Mouse (Mus musculus) CD8-positive naive resting alpha-beta T cell, adult 2 months (primary cell): ENCODE results near the gene Med13l.
"Not testable (repeated sequence)": the region's sequence is repeated elsewhere in the genome, so short reads cannot be mapped to it uniquely, and the experiment has no call there.

Source experiments
- DNase-seq, 2 experiments: peaks; one replicate each; pipeline ENCODE4 v3.0.0; 2022; ENCODE audit warnings: low read depth in 2 of 2, low spot score in 2 of 2

Med13l gene

GRCm38 (mm10) chr5:118627630-118628029, 67.2 kb downstream of the Med13l start:
- no peak for DNase-seq

- DNase-seq, result no peak
Observed at GRCm38 (mm10) chr5:118628211-118628610, 67.7 kb downstream of the Med13l start.

- no peak for DNase-seq
Observed at GRCm38 (mm10) chr5:118632346-118632745, 71.9 kb downstream of the Med13l start.

GRCm38 (mm10) chr5:118633106-118633505, 72.6 kb downstream of the Med13l start:
- DNase-seq, result no peak

GRCm38 (mm10) chr5:118635476-118636187, 75.2 kb downstream of the Med13l start:
- DNase-seq, result no peak

- no peak for DNase-seq
Observed at GRCm38 (mm10) chr5:118636399-118637369, 76.2 kb downstream of the Med13l start.

- DNase-seq, result no peak
Observed at GRCm38 (mm10) chr5:118637931-118638330, 77.5 kb downstream of the Med13l start.

- DNase-seq, result no peak
Observed at GRCm38 (mm10) chr5:118638534-118639109, 78.1 kb downstream of the Med13l start.

GRCm38 (mm10) chr5:118639117-118639707, 78.7 kb downstream of the Med13l start:
- no peak for DNase-seq

GRCm38 (mm10) chr5:118644041-118644440, 83.6 kb downstream of the Med13l start:
- DNase-seq, result no peak

- no peak for DNase-seq
Observed at GRCm38 (mm10) chr5:118644511-118644910, 84.0 kb downstream of the Med13l start.

- no peak for DNase-seq
Observed at GRCm38 (mm10) chr5:118645196-118645805, 84.8 kb downstream of the Med13l start.

- DNase-seq, result no peak
Observed at GRCm38 (mm10) chr5:118646897-118647296, 86.4 kb downstream of the Med13l start.

- DNase-seq, result no peak
Observed at GRCm38 (mm10) chr5:118647384-118647783, 86.9 kb downstream of the Med13l start.

- no peak for DNase-seq
Observed at GRCm38 (mm10) chr5:118649215-118650006, 88.9 kb downstream of the Med13l start.

- no peak for DNase-seq
Observed at GRCm38 (mm10) chr5:118650007-118650548, 89.6 kb downstream of the Med13l start.

GRCm38 (mm10) chr5:118650746-118651145, 90.3 kb downstream of the Med13l start:
- no peak for DNase-seq

- DNase-seq, result no peak
Observed at GRCm38 (mm10) chr5:118652611-118653010, 92.1 kb downstream of the Med13l start.

- DNase-seq, result not testable (repeated sequence)
Observed at GRCm38 (mm10) chr5:118653119-118653518, 92.6 kb downstream of the Med13l start.

- no peak for DNase-seq
Observed at GRCm38 (mm10) chr5:118654599-118654998, 94.1 kb downstream of the Med13l start.
